Mouse (Mus musculus) C2C12 (cell line): Measurements from ENCODE around the gene Stk11.
A peak's percentile ranks its signal among the peaks of the same experiment; 100 is the strongest.

Experiments
- CTCF ChIP-seq: IDR thresholded peaks from one replicate; pipeline ENCODE4 v1.5.1; 2011; ENCODE audit not compliant: control insufficient read depth, insufficient read depth, insufficient read length
- MAX ChIP-seq: IDR thresholded peaks from one replicate; pipeline ENCODE4 v1.6.1; 2011; ENCODE audit warnings: mild to moderate bottlenecking, control low read depth
- USF1 ChIP-seq: IDR thresholded peaks from one replicate; pipeline ENCODE4 v1.6.1; 2011; ENCODE audit warnings: low read depth, mild to moderate bottlenecking, control low read depth, moderate library complexity

- TF ChIP-seq CTCF (peak; percentile 64), MAX (no peak), USF1 (no peak)
Measured at GRCm38 (mm10) chr10:80147719-80148601, 32.4 kb downstream of the Stk11 start, which contains the start of gene Midn.
